Mouse (Mus musculus): ENCODE results near the gene Olfr157.

Olfr157 gene

GRCm38 (mm10) chr4:43840101-43840500, at the start of gene Olfr157:
Gene Olfr157 (minus strand): TSS chr4:43840201.
- DNase-seq (ENCODE audit: low spot score) = no peak

DNA sequence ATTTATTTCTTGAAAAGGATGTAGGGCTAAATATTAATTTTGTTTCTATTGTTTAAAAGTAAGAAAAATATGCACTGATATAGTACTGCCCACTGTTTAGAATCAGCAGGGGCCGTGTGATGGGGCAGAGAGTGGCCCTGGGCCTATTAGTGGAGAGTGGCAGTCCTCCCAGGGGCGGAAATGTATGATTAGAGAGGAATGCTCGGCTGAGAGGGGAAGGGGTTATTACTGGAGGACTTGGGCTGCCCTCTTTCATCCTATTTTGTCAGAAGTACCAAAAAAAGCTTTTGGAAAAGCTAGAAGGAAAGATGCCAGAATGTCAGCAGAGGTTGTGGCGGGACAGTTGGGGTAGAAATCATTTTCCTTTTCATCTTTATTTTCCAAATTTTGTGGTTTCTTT, 44.2 kb upstream of the Olfr157 start:
- no peak for DNase-seq (ENCODE audit: low spot score)

GRCm38 (mm10) chr4:43879566-43879965, 39.6 kb upstream of the Olfr157 start:
- DNase-seq (ENCODE audit: low spot score) = no peak

- DNase-seq (ENCODE audit: low spot score) = no peak
Observed at GRCm38 (mm10) chr4:43878121-43878776, 38.2 kb upstream of the Olfr157 start.

DNA sequence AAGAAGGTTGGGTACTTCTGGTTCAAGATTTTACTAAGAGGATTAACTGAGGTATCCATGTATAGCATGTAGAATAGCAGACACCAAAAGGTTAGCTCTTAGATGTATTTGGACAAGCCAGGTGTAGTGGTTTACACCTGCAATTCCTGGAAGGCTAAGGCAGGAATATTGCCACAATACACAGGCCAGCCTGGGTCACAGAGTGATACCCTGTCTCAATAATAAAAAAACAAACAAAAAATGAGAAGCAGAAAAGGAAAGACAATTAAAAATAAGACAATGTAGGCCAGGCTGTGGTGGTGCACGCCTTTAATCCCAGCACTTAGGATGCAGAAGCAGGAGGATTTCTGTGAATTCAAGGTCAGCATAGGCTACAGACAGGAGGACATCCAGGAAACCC, 37.2 kb upstream of the Olfr157 start:
- no peak for DNase-seq (ENCODE audit: low spot score)

- DNase-seq (ENCODE audit: low spot score) = no peak
Observed at GRCm38 (mm10) chr4:43875919-43876411, 36.0 kb upstream of the Olfr157 start.

DNA sequence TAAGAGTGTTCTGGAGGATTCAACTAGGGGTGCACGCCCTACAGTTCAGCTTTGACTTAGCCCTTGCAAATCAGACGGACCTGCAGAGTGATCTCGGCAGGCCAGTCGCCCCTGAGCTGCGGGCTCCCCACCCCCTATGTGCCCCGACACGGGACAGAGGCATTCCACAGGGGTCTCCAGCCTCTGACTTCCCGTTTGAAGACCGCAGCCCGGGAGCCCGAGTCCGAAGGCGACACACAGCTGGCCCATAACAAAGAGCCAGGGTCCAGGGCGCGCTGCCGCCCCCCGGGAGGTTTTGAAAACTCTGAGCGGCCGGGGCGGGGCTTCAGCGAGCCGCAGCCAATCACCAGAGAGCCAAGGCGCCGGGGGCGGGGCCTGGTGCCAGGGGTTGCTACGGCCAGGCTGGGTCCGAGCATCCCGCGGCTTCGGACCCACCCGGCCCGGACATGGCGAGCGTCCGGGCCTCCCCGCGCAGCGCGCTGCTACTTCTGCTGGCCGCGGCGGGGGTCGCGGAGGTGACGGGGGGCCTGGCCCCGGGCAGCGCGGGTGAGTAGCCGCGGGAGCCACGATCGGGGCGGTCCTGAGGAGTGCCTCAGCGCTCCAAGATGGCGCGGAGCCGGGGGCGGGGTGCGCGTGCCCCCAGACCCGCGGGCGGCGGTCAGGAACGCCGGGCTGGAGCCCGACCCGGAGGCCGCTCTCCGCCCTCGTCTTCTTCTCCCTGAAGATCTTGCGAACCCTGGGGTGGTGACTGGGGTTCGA, 35.3 kb upstream of the Olfr157 start, which contains the start of gene Reck:
TSS of gene Reck (plus strand) at position 371 of the 759 bp plus-strand sequence.
- peak; percentile 52 for DNase-seq (ENCODE audit: low spot score)

GRCm38 (mm10) chr4:43874501-43874900, 34.5 kb upstream of the Olfr157 start:
- DNase-seq (ENCODE audit: low spot score) = no peak

GRCm38 (mm10) chr4:43869821-43870220, 29.8 kb upstream of the Olfr157 start:
- no peak for DNase-seq (ENCODE audit: low spot score)

- DNase-seq (ENCODE audit: low spot score) = no peak
Observed at GRCm38 (mm10) chr4:43863298-43863697, 23.3 kb upstream of the Olfr157 start.

DNA sequence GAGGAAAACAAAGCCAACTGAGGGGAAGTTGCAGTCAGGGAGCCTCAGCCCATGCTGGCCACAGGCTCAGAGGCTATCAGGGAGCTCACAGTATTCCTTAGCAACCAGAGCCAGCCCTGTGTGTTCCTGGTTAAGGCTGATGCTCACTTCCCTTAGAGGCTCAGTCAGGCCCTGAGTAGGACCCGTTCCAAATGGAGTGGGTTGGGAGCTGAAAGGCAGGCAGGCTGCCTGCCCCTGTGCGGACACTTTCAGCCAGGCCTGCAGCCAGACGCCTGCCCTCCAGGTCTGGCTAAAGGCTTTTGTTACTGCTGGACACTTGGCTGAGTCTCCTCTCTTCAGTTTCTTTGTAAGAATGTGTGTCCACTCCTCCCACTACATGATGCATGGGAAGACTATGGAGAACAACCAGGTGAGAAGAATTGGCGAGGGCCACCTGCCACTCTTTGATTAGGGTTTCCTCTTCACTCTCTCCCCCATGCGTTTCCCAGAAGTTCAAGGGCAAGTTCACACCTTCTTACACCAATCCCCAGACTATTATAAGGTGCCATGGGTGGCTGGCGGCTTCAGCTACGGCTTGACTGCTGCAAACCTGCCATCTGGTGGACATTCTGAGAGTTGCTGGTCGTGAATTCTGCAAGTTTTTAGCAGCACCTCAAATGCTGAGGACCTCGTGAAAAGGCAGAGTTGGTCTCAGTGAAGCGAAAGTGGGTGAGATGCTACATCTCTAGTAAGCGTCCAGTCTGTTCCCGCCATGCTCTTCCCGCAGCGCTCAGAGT, 20.9 kb upstream of the Olfr157 start:
- DNase-seq (ENCODE audit: low spot score) = peak; percentile 48

- no peak for DNase-seq (ENCODE audit: low spot score)
Observed at GRCm38 (mm10) chr4:43859886-43860285, 19.9 kb upstream of the Olfr157 start.

DNA sequence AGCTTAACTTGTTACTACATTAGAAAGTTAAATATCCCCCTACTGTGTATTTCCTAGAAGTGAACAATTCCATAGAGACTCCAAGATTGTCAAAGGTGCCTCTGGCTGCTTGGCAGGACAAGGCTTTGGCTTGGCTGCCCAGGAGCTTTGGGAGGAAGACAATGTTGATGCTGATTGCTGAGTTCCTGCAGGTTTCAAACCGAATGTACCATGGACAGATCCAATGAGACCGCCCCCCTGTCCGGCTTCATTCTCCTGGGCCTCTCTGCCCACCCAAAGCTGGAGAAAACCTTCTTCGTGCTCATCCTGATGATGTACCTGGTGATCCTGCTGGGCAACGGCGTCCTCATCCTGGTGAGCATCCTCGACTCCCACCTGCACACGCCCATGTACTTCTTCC, 14.1 kb upstream of the Olfr157 start:
- DNase-seq (ENCODE audit: low spot score) = no peak

GRCm38 (mm10) chr4:43851265-43851664, 11.3 kb upstream of the Olfr157 start, which contains the start of gene Olfr155:
Gene Olfr155 (plus strand): TSS chr4:43851565.
- no peak for DNase-seq (ENCODE audit: low spot score)

DNA sequence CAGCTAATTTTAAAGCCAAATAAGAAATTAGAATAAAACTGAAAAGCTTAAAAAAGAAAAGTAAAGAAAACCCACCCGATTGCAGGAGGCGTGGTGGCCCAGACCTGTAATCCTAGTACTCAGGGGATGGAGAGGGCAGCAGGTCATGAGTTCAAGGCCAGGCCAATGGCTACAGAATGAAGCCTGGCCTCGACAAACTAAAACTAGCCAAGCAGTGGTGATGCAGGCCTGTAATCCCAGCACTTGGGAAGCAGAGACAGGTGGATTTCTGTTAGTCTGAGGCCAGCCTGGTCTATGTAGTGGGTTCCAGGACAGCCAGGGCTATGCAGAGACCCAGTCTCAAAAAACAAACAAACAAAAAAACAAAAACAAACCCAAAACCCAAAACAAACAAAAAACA, 1.7 kb downstream of the Olfr157 start:
- no peak for DNase-seq (ENCODE audit: low spot score)

- peak; percentile 20 for DNase-seq (ENCODE audit: low spot score)
Observed at GRCm38 (mm10) chr4:43834749-43835148, 5.3 kb downstream of the Olfr157 start.

- no peak for DNase-seq (ENCODE audit: low spot score)
Observed at GRCm38 (mm10) chr4:43833752-43834151, 6.2 kb downstream of the Olfr157 start.

GRCm38 (mm10) chr4:43832031-43832430, 8.0 kb downstream of the Olfr157 start:
- DNase-seq (ENCODE audit: low spot score) = no peak

GRCm38 (mm10) chr4:43828806-43829205, 11.2 kb downstream of the Olfr157 start:
- DNase-seq (ENCODE audit: low spot score) = no peak

GRCm38 (mm10) chr4:43823845-43824337, 16.1 kb downstream of the Olfr157 start, which contains the start of gene Olfr156:
Gene Olfr156 (minus strand): TSS chr4:43823895.
- no peak for DNase-seq (ENCODE audit: low spot score)

DNA sequence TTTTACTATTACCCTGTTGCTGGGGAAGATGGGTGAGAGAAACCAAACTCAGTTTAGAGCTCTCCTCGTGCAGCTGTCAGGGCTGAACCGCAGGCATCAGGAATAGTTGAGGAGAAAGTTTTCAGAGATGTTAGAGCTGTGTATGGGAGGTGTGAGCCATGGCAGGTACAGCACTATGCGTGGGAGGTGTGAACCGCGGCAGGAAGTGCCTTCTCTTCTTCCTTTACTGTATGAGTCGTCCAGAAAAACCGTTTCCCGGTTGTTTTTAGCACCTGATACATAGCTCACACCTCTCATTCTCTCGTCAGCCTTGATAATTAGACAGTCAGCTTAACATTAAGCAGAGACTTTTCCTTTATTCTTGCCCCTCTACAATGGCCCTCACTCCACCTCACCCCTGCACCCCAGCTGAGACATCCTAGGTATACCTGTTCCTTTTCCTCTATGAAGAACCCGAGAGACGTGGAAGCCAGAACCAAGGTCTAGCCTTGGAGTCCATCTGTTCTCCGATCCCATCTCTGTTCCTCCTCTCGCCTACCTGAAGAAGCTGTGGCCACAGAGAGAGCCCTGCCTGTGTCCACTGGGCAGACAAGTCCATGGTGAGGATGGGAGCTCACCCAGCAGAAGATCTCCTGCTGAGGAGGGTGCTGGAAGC, 17.0 kb downstream of the Olfr157 start:
- peak; percentile 35 for DNase-seq (ENCODE audit: low spot score)

GRCm38 (mm10) chr4:43798936-43799335, 41.1 kb downstream of the Olfr157 start:
- no peak for DNase-seq (ENCODE audit: low spot score)

Measured in T-cell, adult 2 months (primary cell).